Mouse (Mus musculus) cortical plate, adult 2 months (tissue): Measurements from ENCODE around the gene Fbxo27.

Experiments
- CTCF ChIP-seq: fragments of 200-500 bp; IDR thresholded peaks from 2 replicates; pipeline ENCODE4 v1.5.1; 2011; ENCODE audit warnings: mild to moderate bottlenecking, control low read depth, low read length; ENCODE audit not compliant: insufficient read depth; ENCODE audit errors: extremely low read depth
- POLR2A ChIP-seq: fragments of 200-500 bp; IDR thresholded peaks from 2 replicates; pipeline ENCODE4 v1.6.1; 2011; ENCODE audit warnings: mild to moderate bottlenecking, low read length, control low read depth; ENCODE audit not compliant: insufficient read depth; ENCODE audit errors: extremely low read depth

DNA sequence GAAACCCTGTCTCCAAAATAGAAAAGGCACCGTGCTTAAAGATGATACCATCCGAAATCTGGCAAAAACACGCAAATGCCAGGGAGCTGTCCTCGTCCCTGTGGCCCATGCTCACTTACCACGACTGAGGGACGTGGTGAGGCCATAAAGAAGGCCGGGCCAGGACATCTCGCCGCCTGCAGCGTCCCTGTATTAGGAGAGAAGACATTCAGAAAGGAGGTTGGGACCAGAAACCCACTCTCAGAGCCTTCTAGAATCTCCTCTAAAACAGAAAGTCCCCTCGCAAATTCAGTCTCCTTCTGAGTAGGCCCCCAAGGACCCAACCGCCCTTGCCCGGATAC is 48.7 kb downstream of the Fbxo27 start:
- no peak for TF ChIP-seq POLR2A
- no peak for TF ChIP-seq CTCF
